Mouse (Mus musculus) spleen, adult 12 weeks (tissue): Measurements from ENCODE around the gene Tnfrsf11a.
"Not testable (repeated sequence)": the region's sequence is repeated elsewhere in the genome, so short reads cannot be mapped to it uniquely, and the experiment has no call there.

Source experiments
- DNase-seq: peaks from one replicate; pipeline ENCODE4 v3.0.0; 2022; ENCODE audit warnings: low spot score

The Tnfrsf11a gene

DNA sequence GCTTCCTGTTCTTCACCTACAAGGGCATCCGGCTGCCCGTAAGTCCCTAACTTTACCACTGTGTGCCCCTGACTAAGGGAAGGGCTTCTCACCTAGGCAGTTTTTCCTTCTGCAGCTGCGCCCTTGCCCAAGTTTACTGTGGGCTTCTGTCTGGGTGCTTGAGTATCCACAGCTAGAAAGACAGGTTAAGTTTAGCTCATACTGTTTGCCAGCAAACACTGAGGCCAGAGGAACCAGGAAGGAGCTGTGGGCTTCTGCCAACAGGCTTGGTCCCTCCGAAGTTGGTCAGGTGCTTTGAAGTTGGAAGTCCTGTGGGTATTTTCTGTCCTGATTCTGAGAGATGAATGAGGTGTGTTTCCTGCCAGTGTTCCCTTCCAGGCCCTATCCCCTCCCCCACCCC is 4.6 kb downstream of the Tnfrsf11a start:
- no peak for DNase-seq

DNA sequence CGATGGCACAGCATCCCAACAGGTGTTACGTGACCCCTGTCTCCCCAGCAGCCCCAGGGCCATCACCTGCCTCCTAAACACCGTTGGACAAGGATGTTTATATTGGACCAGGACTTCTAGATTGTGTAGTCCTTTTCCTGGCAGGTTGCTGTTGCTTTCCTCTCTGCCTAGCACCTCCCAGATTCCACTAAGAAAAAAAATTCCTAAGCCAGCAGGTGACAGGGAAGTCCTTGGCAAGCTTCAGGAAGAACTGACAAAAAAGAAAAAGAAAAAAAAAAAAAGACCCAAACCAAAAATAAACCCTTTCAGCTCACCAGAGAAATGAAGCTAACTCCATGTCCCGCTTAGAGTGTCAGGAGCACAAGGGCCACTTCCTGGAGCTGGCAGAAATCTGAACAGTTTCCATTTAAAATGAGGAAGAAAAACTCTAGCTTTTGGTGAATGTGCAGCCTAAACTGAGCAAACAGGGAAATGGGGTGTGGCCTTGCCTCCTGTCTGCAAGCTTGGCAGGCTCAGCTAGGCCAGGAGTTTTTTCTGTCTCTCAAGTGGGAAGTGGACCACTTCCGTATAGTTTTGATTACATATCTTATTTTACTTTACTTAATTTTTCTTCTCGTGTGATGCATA is 6.3 kb downstream of the Tnfrsf11a start:
- no peak for DNase-seq

DNA sequence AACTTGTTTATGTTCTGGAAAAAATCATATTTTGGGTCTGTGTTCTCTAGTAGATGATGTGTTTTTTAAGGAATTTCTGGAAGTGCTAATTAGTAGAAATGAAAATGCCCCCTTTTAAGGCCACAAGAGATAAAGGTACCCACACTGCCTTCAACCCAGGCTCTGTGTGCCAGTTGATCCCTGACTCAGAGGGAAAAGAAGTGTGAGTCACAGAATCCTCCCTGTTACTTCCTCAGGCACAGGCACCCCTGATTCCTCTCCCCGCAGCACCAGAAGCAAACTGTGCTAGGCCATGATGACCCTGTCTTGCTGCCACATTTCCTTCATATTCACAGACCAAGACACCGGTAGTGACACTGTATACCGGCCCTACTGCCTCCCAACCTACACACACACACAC is 9.6 kb downstream of the Tnfrsf11a start:
- DNase-seq: no peak

DNA sequence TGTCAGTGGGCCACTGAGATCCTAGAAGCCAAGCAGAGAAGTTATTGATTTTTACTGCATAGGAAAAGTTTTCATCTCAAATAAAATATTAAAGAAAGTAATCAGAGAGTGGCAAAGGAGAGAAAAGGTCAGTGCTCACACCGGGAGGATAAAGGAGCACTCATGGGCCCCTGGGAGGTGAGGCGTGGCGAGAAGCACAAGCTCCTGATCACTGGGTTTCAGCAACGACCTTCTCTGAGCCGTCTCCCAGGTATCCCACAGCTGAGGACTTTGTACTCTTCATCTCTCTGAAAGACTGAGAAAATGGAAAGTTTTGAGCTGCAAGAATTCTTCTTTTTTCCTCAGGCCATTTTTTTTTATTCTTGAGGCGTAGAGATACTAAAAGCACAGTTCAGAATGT is 14.2 kb downstream of the Tnfrsf11a start:
- no peak for DNase-seq

DNA sequence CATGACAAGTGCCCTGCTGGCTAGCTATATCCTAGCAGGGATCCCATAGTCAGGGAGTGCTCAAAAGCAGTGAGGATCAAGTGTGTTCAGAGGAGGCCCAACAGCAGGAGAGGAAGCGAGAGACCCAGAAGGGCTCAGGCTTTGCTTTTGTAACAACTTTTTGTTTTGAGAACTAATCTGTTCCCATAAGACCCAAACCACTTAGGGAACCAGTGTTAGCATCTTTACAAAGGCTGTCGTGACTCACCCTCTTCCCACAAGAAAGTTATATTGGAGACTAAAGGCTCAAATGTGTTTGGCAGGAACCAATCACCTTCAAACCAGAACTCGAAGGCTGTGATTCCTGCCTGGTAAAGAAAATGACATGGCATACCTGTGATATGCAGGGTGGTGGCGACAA is 15.2 kb downstream of the Tnfrsf11a start:
- no peak for DNase-seq

DNA sequence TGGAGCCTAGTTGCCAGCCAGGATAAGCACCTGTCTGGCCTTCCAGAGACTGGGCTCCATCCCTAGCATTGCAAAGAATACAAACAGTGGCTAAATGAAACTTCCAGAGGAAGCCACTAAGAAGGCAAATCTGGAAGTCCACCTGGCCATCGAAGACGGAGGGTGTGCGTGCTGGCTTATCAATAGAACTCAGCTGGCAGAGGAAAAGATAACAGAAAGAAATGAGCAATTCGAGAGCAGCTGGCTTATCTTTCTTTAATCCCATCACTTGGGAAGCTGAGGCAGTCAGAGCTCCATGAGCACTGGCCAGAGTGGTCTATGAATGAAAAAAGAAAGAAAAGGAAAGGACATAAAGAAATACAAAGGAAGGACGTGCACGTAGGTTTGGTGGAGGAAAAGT is 20.1 kb downstream of the Tnfrsf11a start:
- DNase-seq: no peak

DNA sequence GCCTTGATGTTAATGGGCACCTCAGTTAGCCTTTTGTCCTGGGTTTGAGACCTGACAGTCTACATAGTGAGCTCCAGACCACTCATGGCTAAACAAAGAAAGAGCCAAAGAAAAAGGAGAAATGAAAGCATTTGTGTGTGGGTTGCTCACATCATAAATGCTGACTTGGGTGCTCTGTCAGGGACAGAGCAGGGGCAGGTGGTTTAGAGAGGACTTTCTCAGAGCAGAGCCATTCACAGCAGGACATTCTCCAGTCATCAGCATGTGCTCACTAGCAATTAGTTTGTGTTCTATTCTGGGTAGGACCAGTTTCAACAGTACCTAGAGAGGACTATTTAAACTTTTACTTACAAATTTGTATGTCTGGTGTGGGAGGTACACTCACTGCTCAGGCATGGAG is 20.7 kb downstream of the Tnfrsf11a start:
- DNase-seq: no peak

DNA sequence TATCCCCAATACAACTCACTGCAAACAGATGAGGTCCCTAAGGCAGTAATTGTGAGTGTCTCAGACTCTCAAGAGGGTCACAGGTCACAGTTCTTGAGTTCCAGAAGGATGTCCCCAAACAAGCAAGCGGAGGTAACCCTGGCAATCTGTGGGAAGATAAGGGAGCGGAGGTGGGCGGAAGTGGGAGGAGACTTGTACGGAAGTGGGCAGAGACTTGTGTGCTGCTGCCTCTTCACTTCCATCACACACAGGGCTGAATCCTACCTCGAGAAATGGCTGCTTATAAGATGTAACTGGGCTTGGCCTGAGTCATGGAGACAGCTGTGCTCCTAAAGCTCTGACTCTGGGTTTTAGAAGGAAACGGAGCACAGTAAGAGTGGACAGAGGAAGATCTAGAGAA is 22.4 kb downstream of the Tnfrsf11a start:
- no peak for DNase-seq

DNA sequence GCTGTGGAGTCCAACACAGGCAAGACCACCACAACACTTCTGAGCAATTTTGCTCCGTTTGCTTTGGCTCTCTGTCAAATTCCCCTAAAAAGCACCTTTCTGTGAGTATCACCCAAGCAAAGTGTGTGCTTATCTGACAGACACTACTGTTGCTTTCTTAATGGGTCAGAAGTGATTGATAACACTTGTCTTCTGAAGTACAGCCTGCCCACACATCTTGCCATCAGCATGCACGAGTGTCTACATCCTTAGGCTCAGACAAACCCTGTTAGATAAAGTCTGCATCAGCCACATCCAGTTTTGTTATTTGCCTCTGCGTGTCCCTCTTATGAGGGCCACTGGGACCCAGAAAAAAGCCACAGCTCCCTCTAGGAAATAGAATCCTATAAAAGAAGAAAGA is 23.8 kb downstream of the Tnfrsf11a start:
- no peak for DNase-seq

DNA sequence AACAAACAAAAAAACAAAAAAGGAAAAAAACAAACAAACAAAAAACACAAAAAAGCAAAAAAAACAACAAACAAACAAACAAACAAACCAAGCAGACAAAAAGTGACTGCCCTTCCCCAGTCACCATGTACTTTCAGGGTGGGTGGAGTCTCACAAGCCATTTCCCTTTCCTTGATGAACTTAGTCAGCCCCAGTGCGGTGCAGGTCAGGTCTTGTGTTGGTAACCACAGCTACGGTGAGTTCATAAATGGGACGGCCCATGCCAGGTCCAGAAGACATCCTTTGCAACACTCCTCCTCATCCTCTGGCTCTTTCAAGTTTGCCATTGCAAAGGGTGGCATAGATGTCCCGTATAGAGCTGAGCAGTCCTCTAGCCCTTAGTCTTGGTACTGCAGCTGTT is 25.0 kb downstream of the Tnfrsf11a start:
- no peak for DNase-seq

DNA sequence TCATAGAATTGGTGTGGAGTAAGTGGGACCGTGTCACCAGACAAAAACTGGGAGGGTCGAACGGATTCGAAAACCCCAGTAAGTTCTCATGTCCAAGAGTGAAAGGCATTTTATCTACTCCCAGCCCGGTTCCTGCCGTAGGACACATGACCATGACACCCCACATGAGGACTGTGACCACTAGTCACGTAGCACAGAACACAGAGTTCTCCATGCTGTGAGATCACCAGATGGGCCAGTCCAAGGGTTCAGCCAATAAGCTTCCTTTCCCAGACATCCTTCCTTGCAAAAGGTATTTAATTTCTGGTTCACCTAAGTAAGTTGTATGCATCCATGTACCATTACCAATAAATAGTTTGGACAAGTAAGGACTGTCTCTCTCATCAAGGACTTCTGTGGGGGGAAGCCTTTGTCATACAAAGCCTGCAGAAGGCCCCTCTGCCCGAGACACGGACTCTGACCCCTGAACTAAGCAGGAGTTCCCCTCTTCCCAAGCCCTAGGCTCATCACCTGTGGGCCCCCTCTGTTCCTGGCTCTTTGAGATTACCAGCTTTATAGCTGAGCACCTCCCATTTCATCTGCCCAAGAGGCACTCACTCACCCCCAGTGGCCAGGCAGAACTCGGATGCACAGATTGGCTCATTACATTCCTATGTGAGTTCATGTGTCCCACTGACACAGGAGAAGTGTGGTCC is 26.7 kb downstream of the Tnfrsf11a start:
- no peak for DNase-seq

DNA sequence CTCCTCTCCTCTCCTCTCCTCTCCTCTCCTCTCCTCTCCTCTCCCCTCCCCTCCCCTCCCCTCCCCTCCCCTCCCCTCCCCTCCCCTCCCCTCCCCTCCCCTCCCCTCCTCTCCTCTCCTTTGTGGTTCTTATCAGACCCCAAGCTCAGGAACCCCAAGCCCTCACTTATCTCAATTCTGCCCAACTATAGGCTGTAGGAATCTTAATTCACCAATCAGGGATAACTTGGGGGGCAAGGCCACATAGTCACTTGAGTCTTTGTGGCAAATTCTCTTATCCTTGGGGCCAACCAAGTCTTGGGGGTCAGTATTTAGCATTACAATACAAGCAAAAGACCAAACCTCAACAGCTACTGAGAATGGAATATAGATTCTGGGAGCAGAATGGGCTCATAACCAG is 31.5 kb downstream of the Tnfrsf11a start:
- DNase-seq: not testable (repeated sequence)

DNA sequence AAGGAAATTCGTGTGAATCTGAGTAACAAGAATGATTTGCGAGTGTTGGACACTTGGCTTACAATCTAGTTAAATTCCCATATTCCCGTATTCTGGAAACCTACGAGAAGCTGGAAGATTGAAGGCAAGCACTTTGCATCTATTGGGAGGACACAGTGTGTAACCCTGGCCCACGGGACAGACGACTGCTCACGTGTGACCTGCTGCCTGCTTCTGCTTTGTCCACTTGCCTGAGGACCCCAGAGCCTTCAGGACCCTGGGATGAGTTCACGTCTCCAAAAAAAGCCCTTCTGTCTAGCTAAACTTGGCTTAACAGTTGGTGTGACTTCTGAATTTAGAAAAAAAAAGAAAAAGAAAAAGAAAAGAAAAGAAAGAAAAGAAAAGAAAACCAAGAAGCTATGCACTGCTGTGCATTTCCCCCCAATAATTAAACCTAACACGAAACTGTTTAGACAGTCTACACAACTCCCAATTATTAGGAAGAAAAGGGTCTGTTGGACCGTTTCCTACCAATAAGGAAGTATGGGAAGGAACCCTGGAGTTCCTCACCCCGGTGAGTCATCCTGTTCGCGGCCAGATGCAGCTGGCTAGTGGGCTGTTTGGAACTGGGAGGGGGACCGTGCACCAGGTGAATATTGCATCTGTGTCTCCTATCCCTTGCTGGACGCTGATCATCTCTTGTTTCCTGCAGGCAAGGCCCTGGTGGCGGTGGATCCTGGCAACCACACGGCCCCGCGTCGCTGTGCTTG is 32.6 kb downstream of the Tnfrsf11a start:
- DNase-seq: no peak

DNA sequence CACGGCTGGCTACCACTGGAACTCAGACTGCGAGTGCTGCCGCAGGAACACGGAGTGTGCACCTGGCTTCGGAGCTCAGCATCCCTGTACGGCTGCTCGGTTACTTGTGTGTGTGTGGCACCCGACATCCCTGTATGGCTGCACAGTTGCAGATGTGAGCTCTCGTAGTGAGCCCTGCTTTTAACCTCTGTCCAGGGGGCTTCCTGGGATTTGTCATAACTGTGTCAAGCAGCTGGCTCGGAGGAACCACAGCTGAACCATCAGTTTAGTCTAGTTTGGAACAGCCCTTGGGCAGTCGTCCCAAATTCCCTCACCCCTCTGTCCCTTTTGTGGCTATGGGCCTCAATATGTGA is 33.2 kb downstream of the Tnfrsf11a start:
- no peak for DNase-seq

DNA sequence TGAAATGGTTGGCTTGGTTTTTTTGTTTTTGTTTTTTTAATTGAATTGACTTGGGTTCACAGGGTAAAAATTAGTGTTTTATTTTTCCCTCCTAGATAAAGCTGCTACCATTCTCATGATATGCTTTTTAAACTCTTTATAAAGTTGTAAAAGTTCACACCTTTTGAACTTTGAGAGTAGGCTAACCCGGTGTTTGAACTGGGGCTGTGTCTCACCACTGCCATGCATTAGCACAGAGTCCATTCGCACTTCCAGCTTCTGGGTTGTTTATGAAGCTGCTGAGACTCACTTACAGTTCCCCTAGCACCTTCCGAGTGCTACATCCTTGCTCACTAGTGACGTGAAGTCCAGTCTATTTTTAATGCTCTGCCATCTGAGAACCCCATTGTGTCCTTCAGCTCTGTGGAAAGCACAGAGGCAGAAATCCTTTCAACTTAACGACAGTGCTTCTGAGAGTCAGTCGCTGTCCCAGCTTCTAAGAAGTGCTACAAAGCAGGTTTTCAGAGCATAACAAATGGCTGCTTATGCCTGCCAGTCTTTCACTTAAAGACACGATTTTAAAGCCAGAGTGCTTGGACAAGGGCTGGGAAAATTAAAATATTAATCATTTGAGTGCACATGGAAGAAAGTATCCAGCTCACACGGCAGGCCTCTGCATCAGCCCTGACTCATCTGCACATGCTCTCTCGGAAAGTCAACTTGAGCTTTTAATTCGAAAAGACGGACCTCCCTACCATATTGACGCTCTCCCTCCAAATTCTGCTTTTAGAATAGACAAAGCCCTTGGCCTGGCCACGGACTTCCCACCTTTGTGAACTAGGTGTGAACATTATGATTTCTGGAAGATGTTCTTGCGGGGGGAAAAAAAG is 34.1 kb downstream of the Tnfrsf11a start:
- DNase-seq: no peak

DNA sequence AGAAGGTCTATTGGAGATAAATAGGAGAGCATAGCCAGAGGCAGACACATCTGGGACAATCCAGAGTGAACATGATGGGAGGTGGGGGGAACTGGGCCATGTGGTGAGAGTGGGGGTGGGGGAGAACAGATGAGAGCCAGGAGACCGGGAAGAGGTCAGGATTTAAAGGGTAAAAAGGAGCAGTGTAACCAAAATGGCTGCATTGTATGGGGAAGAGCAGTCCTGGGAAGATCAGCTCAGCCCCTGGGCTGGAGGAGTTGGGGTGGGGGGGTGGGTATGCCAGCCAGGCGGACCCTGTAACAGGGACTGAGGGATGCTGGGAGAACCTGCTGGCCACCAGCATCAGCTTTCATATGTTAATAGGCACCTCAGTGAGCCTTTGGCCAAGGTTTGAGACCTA is 34.8 kb downstream of the Tnfrsf11a start:
- DNase-seq: no peak

DNA sequence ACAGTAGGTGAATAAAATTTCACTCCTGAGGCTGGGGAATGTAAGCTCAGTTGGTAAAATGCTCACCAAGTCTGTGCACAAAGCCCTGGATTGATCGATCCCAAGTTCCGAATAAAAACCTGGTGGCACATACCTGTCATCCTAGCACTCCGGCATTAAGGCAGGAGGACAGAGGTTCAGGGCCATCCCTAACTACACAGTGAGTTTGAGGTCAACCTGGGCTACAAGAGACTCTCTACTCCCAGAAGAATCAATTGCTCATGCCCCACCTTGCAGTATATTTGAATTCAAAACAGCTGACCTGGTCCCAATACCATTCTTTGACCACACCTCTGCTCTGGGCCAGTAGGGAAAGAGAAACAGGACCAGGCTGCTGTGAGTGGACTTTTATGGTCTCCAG is 35.2 kb downstream of the Tnfrsf11a start:
- no peak for DNase-seq

DNA sequence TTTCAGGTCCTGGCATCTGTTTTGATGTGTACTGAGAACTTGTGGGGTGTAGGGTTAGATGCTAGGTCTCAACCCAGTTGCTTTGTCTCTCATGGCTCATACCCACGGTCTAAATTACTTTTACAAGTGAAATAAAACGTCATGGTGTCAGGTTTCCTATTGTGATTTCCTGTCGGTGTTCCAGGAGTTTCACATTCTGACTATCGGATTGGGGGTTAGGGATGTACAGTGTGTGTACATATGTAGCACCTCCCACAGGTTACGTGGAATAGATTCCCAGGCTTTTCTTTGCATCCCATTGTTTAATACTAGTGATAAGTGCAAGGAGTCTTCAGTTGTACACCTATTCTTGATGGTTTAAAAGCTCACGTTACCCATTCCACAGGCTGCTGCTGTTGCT is 38.5 kb downstream of the Tnfrsf11a start:
- DNase-seq: no peak

DNA sequence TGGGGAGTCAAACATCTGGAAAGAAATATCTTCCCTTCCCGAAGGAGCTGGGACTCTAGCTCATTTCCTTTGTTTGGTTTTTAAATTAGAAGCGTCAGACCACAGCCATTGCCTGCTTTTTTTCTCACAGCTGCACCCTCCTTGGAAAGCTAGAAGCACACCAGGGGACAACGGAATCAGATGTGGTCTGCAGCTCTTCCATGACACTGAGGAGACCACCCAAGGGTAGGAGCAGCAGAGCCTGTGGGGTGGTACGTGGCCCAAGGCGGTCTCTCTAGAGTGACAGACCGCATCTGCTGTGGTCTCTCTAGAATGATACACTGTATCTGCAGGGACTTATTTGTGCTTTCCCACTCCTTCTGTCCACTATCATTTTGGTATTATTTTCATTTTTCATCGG is 39.2 kb downstream of the Tnfrsf11a start:
- no peak for DNase-seq

DNA sequence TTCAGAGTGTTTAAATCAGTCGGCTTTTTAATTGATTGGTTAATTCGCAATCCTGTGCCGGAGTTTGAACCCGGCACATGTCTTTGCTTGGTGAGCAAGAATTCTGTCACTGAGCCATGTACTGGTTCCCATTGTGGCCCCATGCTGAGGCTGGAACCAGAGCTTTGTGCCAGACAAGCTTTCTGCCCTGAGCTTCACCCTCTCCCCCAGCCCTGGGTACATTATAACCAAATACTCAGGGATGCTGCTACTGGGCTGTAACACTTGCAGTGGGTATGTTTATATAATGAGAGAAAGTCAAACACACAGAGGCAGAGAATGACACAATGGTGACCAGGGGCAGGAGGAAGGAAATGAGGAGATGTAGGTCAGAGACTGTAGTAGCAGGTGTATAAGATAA is 43.8 kb downstream of the Tnfrsf11a start:
- no peak for DNase-seq

DNA sequence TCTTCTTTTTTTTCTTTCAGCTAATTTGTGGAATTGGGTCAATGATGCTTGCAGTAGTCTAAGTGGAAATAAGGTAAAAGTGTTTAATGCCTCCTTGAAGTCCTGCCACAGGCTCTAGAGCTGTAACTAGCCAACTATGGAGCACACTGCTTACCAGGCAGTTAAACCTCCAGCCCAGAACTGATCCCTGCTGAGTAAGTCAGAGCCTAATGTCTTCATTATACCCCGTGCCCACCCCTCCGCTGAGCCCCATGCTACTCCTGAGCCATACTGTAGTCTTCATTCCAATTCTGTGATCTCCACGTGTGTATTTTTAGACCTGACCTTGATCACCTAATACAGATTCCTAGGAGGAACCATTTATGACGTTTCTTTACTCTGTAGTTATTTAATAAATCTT is 44.5 kb downstream of the Tnfrsf11a start:
- no peak for DNase-seq

DNA sequence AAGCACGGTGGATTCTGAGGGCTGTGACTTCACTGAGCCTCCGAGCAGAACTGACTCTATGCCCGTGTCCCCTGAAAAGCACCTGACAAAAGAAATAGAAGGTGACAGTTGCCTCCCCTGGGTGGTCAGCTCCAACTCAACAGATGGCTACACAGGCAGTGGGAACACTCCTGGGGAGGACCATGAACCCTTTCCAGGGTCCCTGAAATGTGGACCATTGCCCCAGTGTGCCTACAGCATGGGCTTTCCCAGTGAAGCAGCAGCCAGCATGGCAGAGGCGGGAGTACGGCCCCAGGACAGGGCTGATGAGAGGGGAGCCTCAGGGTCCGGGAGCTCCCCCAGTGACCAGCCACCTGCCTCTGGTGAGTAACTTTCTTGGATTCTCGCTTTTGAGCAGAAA is 46.9 kb downstream of the Tnfrsf11a start:
- DNase-seq: no peak
